Mouse (Mus musculus): ENCODE results near the gene Thegl. TPM values are rescaled to one million over a fixed set of nuclear protein-coding genes. Genes with fewer than 3 reads are reported as not detected.

Thegl gene
- total RNA-seq, 2 experiments from 2014 or later: 0.29 to 0.39 TPM

Other genes with a start within 250 kb of the Thegl start
- 10 to 100 TPM; 22.8 to 25.0 TPM for gene Aasdh, start 110.5 kb upstream of the Thegl start, total RNA-seq (2021)
- gene Paics, start 64.7 kb upstream of the Thegl start, total RNA-seq (2021): 10 to 100 TPM; 87.8 to 95.7 TPM
- 10 to 100 TPM; 17.3 to 18.7 TPM for gene Ppat, start 64.4 kb upstream of the Thegl start, total RNA-seq (2021)
- 100 to 1,000 TPM in 1 of 2 experiments, 10 to 100 TPM in 1; 95.5 to 105 TPM for gene Srp72, start 41.3 kb upstream of the Thegl start, total RNA-seq (2021)
- not detected for gene Arl9, start 12.0 kb upstream of the Thegl start, total RNA-seq (2021)
- gene Hopx, start 99.1 kb downstream of the Thegl start, total RNA-seq (2021): 10 to 100 TPM; 28.6 to 28.8 TPM
- gene Spink2, start 195.4 kb downstream of the Thegl start, total RNA-seq (2021): not detected
- gene Rest, start 249.5 kb downstream of the Thegl start, total RNA-seq (2021): 1 to 10 TPM; 3.4 to 3.6 TPM